Mouse (Mus musculus) forebrain, embryonic 16.5 days (tissue): ENCODE results near the gene Ptpa. TPM values are rescaled to one million over a fixed set of nuclear protein-coding genes. Genes with fewer than 3 reads are reported as not detected.
A peak's percentile ranks its signal among the peaks of the same experiment; 100 is the strongest.

ENCODE experiments used
- ATAC-seq: fragments of 200-750 bp; cut with Nextera tagmentation; 2 replicates; pipeline ENCODE4 v1.8.0; 2017; ENCODE audit warnings: mild to moderate bottlenecking, moderate library complexity
- H3K27ac ChIP-seq: fragments of 300-500 bp; sonication (generic); 2 replicates; pipeline ENCODE4 v1.5.1; 2014; ENCODE audit warnings: low read length, control low read depth
- H3K27me3 ChIP-seq: fragments of 300-500 bp; sonication (generic); replicated peaks from 2 replicates; pipeline ENCODE4 v1.6.1; 2014; ENCODE audit warnings: low read length; ENCODE audit not compliant: control insufficient read depth, insufficient read depth
- H3K36me3 ChIP-seq: fragments of 300-500 bp; sonication (generic); 2 replicates; pipeline ENCODE4 v1.6.1; 2014; ENCODE audit not compliant: control insufficient read depth, insufficient read depth
- H3K4me1 ChIP-seq: fragments of 300-500 bp; sonication (generic); replicated peaks from 2 replicates; pipeline ENCODE4 v1.6.1; 2014; ENCODE audit warnings: low read length; ENCODE audit not compliant: control insufficient read depth, insufficient read depth
- H3K4me2 ChIP-seq: fragments of 300-500 bp; sonication (generic); 2 replicates; pipeline ENCODE4 v1.6.1; 2014; ENCODE audit warnings: mild to moderate bottlenecking, low read length, control low read depth
- H3K4me3 ChIP-seq: fragments of 300-500 bp; sonication (generic); replicated peaks from 2 replicates; pipeline ENCODE4 v1.5.1; 2014; ENCODE audit warnings: mild to moderate bottlenecking, low read length, control low read depth
- H3K9ac ChIP-seq: fragments of 300-500 bp; sonication (generic); replicated peaks from 2 replicates; pipeline ENCODE4 v1.6.1; 2014; ENCODE audit warnings: low read depth, low read length, control low read depth
- H3K9me3 ChIP-seq: fragments of 300-500 bp; sonication (generic); 2 replicates; pipeline ENCODE4 v1.6.1; 2016; ENCODE audit warnings: low read length; ENCODE audit not compliant: control insufficient read depth
- WGBS: fragments of 180-500 bp; shearing (Covaris S2); extraction: QIAGEN DNeasy Blood & Tissue Kit; methylation state at CpG from one replicate; pipeline ENCODE4 v1.1.7; 2014; 5-methylcytosine and 5-hydroxymethylcytosine counted together
- polyA plus RNA-seq: library from polyadenylated mRNA; unstranded; fragments of >200 nt; fragmentation: Nextera tagmentation; extraction: Ambion mirVana; gene quantifications from 2 replicates; pipeline ENCODE4 v1.2.1, GENCODE M21; 2015

Ptpa gene
- polyA plus RNA-seq, 1 experiment from 2014 or later: 163 TPM

DNA sequence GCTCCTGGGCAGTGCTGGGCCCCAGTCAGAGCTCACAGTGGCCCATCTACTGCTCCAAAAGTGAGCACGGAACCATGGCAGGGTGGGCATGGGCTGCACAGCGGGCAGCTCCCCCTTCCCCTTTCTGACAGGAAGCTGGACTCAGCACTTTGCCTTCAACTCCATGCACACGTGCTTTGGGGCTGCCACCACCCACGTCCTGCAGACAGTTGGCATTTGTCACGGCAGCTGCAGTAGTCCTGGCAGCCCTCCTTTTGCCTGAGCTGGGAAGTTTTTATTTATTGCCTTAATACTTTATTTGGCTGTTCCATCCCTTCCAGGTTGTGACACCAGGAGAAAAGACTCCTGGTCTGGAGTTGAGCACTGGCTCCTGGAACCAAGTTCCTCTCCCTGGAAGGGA, 31.0 kb upstream of the Ptpa start:
- no peak overlapping the region for H3K4me3 ChIP-seq
- peaks cover 18% of the 10 kb centered on the region for H3K36me3 ChIP-seq
- WGBS: 87% methylated on average over 5 of the region's 5 CpGs

DNA sequence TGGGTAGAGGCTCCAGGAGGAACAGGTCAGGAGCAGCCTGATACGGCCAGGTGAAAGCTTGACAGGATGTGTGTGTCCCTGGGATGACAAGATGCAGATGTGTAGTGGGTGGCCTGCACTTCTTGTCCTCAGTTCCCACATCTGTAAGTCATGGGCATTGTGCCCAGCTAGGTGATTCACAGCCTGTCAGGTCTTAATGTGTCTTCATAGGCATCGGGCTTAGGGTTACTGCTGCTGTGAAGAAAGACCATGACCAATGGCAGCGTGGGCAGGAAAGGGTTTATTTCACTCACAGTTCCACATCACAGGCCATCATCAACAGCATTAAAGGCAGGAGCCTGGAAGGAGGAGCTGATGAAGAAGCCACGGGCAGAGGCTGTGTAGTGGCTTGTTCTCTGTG, 30.2 kb upstream of the Ptpa start:
- H3K4me2 ChIP-seq: no peak overlapping the region
- no peak overlapping the region for H3K9ac ChIP-seq
- no peak overlapping the region for H3K27ac ChIP-seq
- H3K4me1 ChIP-seq: no peaks in the 10 kb centered on the region
- H3K9me3 ChIP-seq: no peaks in the 10 kb centered on the region
- 90% methylated on average over 4 of the region's 4 CpGs for WGBS
- H3K36me3 ChIP-seq: peaks cover 13% of the 10 kb centered on the region; the same call in 1 of the 2 replicates
- no peak overlapping the region for H3K4me3 ChIP-seq
- no peaks in the 10 kb centered on the region for H3K27me3 ChIP-seq
- no peak for ATAC-seq

More for the DNA sequence above, 31.0 kb upstream of the Ptpa start:
- Histone ChIP-seq H3K9ac (no peak overlapping the region), H3K9me3 (no peaks in the 10 kb centered on the region), H3K4me1 (no peaks in the 10 kb centered on the region), H3K4me2 (no peak overlapping the region), H3K27ac (no peak overlapping the region), H3K27me3 (no peaks in the 10 kb centered on the region)
- no peak for ATAC-seq

DNA sequence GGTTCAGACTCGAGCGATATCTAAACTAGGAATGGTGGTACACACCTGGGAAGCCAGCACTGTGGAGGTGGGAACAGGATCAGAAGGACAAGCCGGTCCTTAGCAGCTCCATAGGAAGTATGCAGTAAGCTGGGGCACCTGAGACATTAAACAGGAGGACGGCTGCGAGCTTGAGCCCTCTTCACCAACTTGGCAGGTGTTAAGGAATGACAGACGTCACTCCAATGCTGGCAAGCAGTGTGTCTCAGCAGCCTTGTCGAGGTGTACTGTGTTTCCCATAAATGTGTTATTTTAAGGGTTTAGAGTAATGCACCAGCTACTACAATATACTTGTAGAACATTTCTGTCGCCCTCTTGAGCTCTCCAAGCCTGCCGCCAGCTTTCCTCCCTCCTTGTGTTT, 28.9 kb upstream of the Ptpa start:
- H3K4me1 ChIP-seq: 0 out of 2 replicates have a peak, but pooled peaks cover 3% of the 10 kb centered on the region
- peaks cover 11% of the 10 kb centered on the region; the same call in 1 of the 2 replicates for H3K36me3 ChIP-seq
- no peak overlapping the region for H3K4me2 ChIP-seq
- no peak overlapping the region for H3K4me3 ChIP-seq
- ATAC-seq: no peak
- no peaks in the 10 kb centered on the region for H3K9me3 ChIP-seq
- H3K27me3 ChIP-seq: no peaks in the 10 kb centered on the region
- H3K9ac ChIP-seq: no peak overlapping the region
- H3K27ac ChIP-seq: no peak overlapping the region
- 86% methylated on average over 9 of the region's 9 CpGs for WGBS

DNA sequence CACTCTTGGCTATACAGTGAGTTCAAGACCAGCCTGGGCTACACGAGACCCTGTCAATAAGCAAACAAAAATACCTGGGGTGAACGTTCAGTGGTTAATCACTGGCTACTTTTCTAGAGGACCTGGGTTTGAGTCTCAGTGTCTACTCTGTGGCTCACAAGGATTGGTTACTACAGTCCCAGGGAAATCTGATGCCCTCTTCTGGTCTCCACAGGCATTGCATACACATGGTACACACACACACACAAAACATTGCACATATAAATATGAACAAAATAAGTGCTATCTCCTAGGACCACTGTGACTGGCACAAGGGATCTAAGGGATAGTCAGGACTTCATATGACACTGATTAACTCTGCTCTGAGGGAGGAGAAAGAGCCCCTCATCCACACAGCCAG, 26.8 kb upstream of the Ptpa start:
- ATAC-seq: no peak
- H3K4me3 ChIP-seq: no peak overlapping the region
- no peak overlapping the region for H3K27ac ChIP-seq
- H3K9ac ChIP-seq: no peak overlapping the region
- no peaks in the 10 kb centered on the region for H3K27me3 ChIP-seq
- WGBS: 94% methylated on average over 2 of the region's 2 CpGs
- H3K4me2 ChIP-seq: no peak overlapping the region
- peaks cover 15% of the 10 kb centered on the region for H3K4me1 ChIP-seq
- H3K36me3 ChIP-seq: peaks cover 2% of the 10 kb centered on the region; the same call in 1 of the 2 replicates
- H3K9me3 ChIP-seq: no peaks in the 10 kb centered on the region

DNA sequence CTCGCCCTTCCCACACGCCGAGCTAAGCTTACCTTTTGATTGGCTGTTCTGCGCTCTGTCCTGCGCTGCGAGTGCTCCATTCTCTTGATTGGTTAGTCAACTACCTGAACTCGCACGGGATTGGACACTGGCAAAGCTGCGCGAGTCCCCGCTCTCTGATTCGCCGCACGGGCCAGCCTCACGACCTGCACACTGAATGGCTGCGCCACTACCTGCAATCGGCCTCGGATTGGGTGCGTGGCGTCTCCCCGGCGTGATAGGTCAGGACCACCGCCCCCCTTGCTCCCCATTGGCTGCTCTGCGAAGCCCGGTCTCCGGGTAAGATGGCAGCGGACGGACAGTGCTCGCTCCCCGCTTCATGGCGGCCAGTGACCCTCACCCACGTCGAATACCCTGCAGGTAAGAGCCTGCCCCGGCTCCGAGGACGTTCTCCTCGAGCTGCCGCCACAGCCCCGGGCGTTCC, 23.7 kb upstream of the Ptpa start, which contains the start of gene Dolpp1:
Gene Dolpp1, plus strand, starts transcription at position 141 of the 463 bp plus-strand sequence.
- Histone ChIP-seq H3K4me2 (peak within 1 kb of the TSS; percentile 99), H3K36me3 (peaks cover 2% of the 10 kb centered on the region), H3K9ac (peak within 1 kb of the TSS; percentile 83), H3K4me3 (peak within 1 kb of the TSS; percentile 95), H3K4me1 (peaks cover 16% of the 10 kb centered on the region), H3K27me3 (no peaks in the 10 kb centered on the region), H3K27ac (peak within 1 kb of the TSS; percentile 96), H3K9me3 (no peaks in the 10 kb centered on the region)
- peak; percentile 99 for ATAC-seq
- WGBS: under 1% methylated on average over 40 of the region's 40 CpGs

DNA sequence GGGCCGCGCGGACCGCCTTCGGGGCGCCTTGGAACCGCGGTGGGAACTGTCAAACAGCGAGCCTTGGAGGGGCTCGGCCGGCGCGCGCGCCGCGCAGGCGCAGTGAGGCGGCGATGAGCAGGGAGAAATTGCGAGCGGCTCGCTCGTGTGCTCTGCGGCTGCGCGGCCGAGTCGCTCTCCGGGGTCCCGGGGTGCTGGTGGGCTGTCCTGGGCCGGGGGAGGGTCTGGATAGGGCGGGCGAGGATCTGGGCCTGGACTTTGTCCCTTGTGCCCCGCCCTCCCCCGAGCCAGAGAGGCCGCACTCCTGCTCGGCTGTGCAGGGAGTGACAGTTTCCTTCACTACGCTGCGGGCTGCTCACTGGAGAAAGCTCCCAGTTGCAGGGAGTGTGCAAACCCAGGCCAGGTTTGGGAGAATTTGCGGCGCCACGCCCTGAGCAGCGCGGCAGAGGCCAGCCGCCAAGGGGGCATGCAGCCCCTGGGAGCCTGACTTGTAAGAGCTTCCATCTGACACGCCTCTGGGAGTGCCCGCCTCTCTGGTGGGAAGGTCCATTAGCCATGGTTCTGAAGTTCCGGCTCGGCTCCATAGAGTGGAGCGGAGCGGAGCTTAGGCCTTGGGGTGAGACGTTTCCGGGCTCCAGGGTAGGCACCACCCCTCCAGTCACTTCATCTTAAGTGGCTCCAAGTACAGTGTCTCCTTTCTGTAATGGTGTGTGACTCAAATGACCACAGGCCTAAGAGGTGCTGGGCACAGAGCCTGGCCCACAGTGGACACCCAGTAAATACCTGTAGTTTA, 23.1 kb upstream of the Ptpa start:
- Histone ChIP-seq H3K4me1 (peaks cover 16% of the 10 kb centered on the region), H3K27me3 (no peaks in the 10 kb centered on the region), H3K4me2 (peak overlapping the region; percentile 99), H3K9ac (peak overlapping the region; percentile 83), H3K9me3 (no peaks in the 10 kb centered on the region), H3K36me3 (peaks cover 2% of the 10 kb centered on the region), H3K27ac (peak overlapping the region; percentile 96), H3K4me3 (peak overlapping the region; percentile 95)
- peak; percentile 80 for ATAC-seq
- WGBS: under 1% methylated on average over 54 of the region's 54 CpGs

DNA sequence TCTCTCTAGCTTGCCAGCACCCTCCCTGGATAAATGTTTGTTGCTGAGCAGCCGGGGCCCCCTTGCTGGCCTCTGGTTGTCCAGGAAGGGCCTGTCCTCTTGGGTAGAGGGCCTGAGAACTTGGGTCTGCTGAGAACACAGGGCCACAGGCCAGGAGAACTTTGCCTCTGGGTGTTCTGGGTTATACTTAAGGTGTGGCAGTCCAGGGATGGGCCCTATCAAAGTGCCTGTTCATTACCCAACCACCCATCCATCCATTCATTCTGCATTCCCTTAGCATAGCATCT, 22.5 kb upstream of the Ptpa start:
- Histone ChIP-seq H3K4me3 (peak overlapping the region; percentile 95), H3K9ac (peak overlapping the region; percentile 83), H3K27ac (no peak overlapping the region), H3K27me3 (no peaks in the 10 kb centered on the region), H3K4me2 (peak overlapping the region; percentile 99), H3K4me1 (peaks cover 16% of the 10 kb centered on the region), H3K36me3 (peaks cover 2% of the 10 kb centered on the region), H3K9me3 (no peaks in the 10 kb centered on the region)
- WGBS: 80% methylated on average over 1 of the region's 1 CpGs
- no peak for ATAC-seq

DNA sequence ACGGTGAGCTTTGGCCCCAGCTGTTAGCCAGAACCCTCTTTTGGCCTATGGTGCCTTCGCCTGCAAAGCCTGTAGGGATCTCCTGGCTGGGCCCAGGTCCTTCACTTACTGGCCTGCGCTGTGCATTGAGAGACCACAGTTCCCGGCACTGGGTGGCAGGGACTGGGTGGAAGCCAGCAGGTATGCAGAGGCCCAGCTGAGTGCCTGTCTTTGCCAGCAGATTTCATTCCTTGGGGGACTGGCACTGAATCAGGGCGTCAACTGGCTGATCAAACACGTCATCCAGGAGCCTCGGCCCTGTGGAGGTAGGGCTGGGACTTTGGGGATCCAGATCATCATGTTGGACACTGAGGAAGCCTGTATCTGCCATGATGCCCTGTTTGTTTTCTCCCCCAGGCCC, 20.1 kb upstream of the Ptpa start:
- Histone ChIP-seq H3K27ac (no peak overlapping the region), H3K4me1 (peaks cover 31% of the 10 kb centered on the region), H3K4me3 (no peak overlapping the region), H3K27me3 (no peaks in the 10 kb centered on the region), H3K9ac (no peak overlapping the region), H3K4me2 (no peak overlapping the region), H3K9me3 (no peaks in the 10 kb centered on the region), H3K36me3 (peaks cover 3% of the 10 kb centered on the region)
- ATAC-seq: no peak
- 82% methylated on average over 7 of the region's 7 CpGs for WGBS

DNA sequence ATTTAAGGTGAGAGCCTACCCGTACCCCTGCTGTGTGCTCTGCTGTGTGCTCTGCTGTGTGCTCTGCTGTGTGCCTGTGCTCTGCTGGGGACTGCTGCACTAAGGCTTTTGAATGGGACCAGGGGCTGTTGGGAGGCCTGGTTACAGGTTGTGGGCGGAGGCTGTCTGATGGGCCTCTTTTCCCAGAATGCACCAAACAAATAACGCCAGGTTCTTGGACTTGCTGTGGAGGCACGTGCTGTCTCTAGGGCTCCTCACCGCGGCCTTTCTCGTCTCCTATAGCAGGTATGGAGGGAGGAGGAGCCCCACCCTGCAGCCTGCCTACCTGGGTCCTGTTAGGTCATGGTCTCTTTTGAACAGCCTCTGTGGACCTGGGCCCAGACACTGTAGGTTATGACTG, 19.6 kb upstream of the Ptpa start:
- H3K4me2 ChIP-seq: no peak overlapping the region
- peaks cover 32% of the 10 kb centered on the region for H3K4me1 ChIP-seq
- no peak overlapping the region for H3K27ac ChIP-seq
- 87% methylated on average over 7 of the region's 7 CpGs for WGBS
- H3K9ac ChIP-seq: no peak overlapping the region
- no peak overlapping the region for H3K4me3 ChIP-seq
- no peak for ATAC-seq
- peaks cover 4% of the 10 kb centered on the region for H3K36me3 ChIP-seq
- H3K27me3 ChIP-seq: no peaks in the 10 kb centered on the region
- no peaks in the 10 kb centered on the region for H3K9me3 ChIP-seq
